8 mouse cellular contexts compared by ENCODE assay signal in the genomic region with DNA sequence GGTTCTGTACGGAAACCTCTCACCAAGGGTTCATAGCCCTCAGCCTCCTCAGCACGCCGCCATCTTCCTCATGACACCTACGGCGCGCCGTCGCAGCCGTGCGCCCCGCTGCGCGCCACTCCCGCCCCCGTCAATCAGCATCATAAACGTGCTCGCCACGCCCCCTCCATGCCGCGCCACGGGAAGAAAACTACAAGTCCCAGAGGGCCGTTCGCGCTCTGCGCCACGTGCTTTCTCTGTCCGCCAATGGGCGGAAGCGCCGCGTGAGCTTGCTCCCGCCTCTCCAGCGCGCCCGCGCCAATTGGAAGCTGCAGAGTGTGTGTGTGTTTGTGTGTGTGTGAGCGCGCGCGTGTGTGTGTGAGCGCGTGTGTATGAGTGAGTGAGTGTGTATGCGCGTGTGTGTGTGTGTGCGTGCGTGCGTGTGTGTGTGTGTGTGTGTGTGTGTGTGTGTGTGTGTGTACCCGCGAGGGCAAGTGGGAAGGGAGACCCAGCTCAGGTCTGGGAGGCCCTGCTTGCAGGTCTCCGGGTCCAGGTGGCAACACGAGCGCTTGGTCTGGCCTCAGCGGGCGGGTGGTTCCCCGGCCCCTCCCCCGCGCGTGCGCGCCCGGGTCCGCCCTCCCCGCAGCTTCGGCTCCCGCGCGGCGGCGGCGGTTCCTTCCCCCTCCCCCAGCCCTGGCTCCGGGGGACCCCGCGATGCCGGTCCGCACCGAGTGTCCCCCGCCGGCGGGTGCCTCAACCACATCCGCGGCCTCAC. TPM values are rescaled to one million over a fixed set of nuclear protein-coding genes. Genes with fewer than 3 reads are reported as not detected.
DNase-seq lines count a peak whose midpoint lies in the region; ATAC-seq lines count a peak whose summit lies in the region.

A gene (plus strand): TSS at position 183 of the 754 bp plus-strand sequence.

- intact Hi-C loops in heart, postnatal 14 days (cut with DNase I) = loop anchor here (5.0 kb wide), 1 partner anchor 315 kb away; no protein-coding TSS in a partner anchor

- no peaks in the 10 kb centered on the region for H3K27me3 ChIP-seq in forebrain, embryonic 14.5 days (replicated peaks; ENCODE audit: control insufficient read depth, insufficient read depth, low read length)
- H3K27me3 ChIP-seq in neural tube, embryonic 15.5 days (replicated peaks) = no peaks in the 10 kb centered on the region

- peak within 1 kb of the TSS; percentile 81 for H3K27ac ChIP-seq in forebrain, embryonic 14.5 days (ENCODE audit: low read depth, low read length)
- H3K27ac ChIP-seq in neural tube, embryonic 15.5 days (replicated peaks) = peak within 1 kb of the TSS; percentile 84

- H3K36me3 ChIP-seq in forebrain, embryonic 14.5 days (ENCODE audit: control insufficient read depth, insufficient read depth, low read length) = no peaks in the 10 kb centered on the region
- H3K36me3 ChIP-seq in neural tube, embryonic 15.5 days = no peaks in the 10 kb centered on the region

- under 1% methylated on average over 56 of the region's 81 CpGs for WGBS in forebrain, embryonic 14.5 days
- WGBS in neural tube, embryonic 15.5 days = under 1% methylated on average over 57 of the region's 81 CpGs

- H3K4me3 ChIP-seq in forebrain, embryonic 14.5 days (ENCODE audit: low read depth, low read length) = peak within 1 kb of the TSS; percentile 78
- peak within 1 kb of the TSS; percentile 72 for H3K4me3 ChIP-seq in neural tube, embryonic 15.5 days (replicated peaks)

- H3K4me2 ChIP-seq in forebrain, embryonic 14.5 days (ENCODE audit: low read length) = peak within 1 kb of the TSS; percentile 79
- peak within 1 kb of the TSS; percentile 83 for H3K4me2 ChIP-seq in neural tube, embryonic 15.5 days

- H3K9ac ChIP-seq in forebrain, embryonic 14.5 days (ENCODE audit: low read length) = peak within 1 kb of the TSS; percentile 92
- H3K9ac ChIP-seq in neural tube, embryonic 15.5 days (replicated peaks) = peak within 1 kb of the TSS; percentile 79

- peak; percentile 99 for ATAC-seq in forebrain, embryonic 14.5 days
- ATAC-seq in neural tube, embryonic 15.5 days (ENCODE audit: low FRiP score) = peak; percentile 98

- peaks cover 19% of the 10 kb centered on the region for H3K4me1 ChIP-seq in forebrain, embryonic 14.5 days (ENCODE audit: control insufficient read depth, insufficient read depth, low read length)
- peaks cover 43% of the 10 kb centered on the region for H3K4me1 ChIP-seq in neural tube, embryonic 15.5 days

- H3K9me3 ChIP-seq in forebrain, embryonic 14.5 days (replicated peaks; ENCODE audit: control insufficient read depth, low read length) = no peaks in the 10 kb centered on the region
- H3K9me3 ChIP-seq in neural tube, embryonic 15.5 days (replicated peaks) = no peaks in the 10 kb centered on the region

- peak; percentile 100 for DNase-seq in ES-CJ7 (ENCODE audit: low read depth, low spot score)
- peak; percentile 99 for DNase-seq in cerebellum, adult 11 months
- DNase-seq in forebrain, embryonic 14.5 days (ENCODE audit: low spot score) = peak; percentile 99
- DNase-seq in heart, postnatal 14 days = peak; percentile 99
- peak; percentile 99 for DNase-seq in layer of hippocampus, adult 11-12 months (ENCODE audit: low spot score)
- peak; percentile 98 to 99 for DNase-seq in lung, adult 18-20 months
- DNase-seq in testis, postnatal 14 days (ENCODE audit: low spot score) = peak; percentile 99

RNA-seq across cellular contexts. Expression of the gene that starts here (rescaled TPM):
- polyA plus RNA-seq in forebrain, embryonic 14.5 days (2014; fragmentation: Nextera tagmentation; extraction: Ambion mirVana) = 16.5 and 23.1 TPM in 2 replicates
- 10 to 100 TPM; 34.4 to 35.7 TPM for total RNA-seq in heart, postnatal 14 days (2021)
- 22.5 and 24.2 TPM in 2 replicates for polyA plus RNA-seq in neural tube, embryonic 15.5 days (2015; fragmentation: Nextera tagmentation; extraction: Ambion mirVana)

Comparison
In these comparisons a context has a peak if more than half of its experiments do, and no peak if none do; other contexts are left out.
1. Peak in every context shown above with its lines: DNase-seq, ATAC-seq, H3K4me3 ChIP-seq and H3K27ac ChIP-seq.